Mouse (Mus musculus): Measurements from ENCODE around the gene Setd1b.
"Not testable (repeated sequence)": the region's sequence is repeated elsewhere in the genome, so short reads cannot be mapped to it uniquely, and the experiment has no call there.

The Setd1b gene

GRCm38 (mm10) chr5:123166437-123166836, 24.4 kb downstream of the Setd1b start:
- DNase-seq, result no peak

- DNase-seq, result no peak
Observed at GRCm38 (mm10) chr5:123167591-123167990, 25.6 kb downstream of the Setd1b start.

GRCm38 (mm10) chr5:123169284-123169683, 27.3 kb downstream of the Setd1b start, which contains the start of gene Psmd9:
TSS of gene Psmd9 (plus strand) at chr5:123169413.
- no peak for DNase-seq

GRCm38 (mm10) chr5:123170365-123170764, 28.4 kb downstream of the Setd1b start:
- DNase-seq, result no peak

GRCm38 (mm10) chr5:123171646-123172350, 29.8 kb downstream of the Setd1b start:
- peak; percentile 86 for DNase-seq

GRCm38 (mm10) chr5:123178792-123179191, 36.8 kb downstream of the Setd1b start:
- no peak for DNase-seq

- peak; percentile 32 for DNase-seq
Observed at GRCm38 (mm10) chr5:123180390-123180789, 38.4 kb downstream of the Setd1b start.

DNA sequence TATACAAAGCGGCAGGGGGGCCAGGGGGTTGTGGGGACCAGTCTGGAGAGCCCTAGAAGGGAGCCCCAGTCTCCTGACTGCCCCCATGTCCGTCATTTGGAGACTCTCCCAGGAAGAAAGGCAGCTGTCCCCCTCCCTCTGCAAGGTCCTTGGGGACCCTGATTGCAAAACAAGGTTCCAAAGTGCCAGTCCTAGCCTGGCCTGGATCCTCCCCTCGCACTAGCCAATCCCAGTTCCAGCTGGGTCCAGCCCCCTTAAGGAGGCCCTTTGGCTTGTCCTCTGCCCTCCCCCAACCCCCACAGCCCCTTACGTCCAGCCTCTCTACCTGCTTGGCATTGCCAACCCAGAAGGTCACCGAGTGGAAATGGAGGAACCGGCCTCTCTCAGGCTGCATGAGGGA, 39.5 kb downstream of the Setd1b start:
- DNase-seq, result peak; percentile 70

DNA sequence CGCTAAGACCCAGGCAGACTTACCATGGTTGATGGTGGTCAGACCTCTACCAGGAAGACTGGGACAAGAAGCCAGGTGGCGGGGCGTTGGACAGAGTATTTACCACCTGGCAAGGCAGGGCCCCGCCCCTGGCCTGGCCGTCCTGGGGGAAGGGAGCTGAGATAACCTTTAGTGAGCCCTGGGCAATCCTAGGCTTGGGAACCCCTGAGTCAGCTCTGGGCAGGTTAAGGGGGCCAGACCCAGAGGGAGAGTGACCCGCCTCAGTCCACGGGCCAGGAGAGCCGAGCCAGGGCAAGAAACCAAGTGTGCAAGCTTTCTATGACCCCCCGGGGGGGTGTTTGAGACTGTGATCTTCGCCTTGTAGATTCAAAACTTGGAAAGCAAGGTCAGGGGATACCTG, 40.7 kb downstream of the Setd1b start, which contains the start of gene Hpd:
Hpd (minus strand) TSS at position 77 of the 400 bp plus-strand sequence.
- peak; percentile 63 for DNase-seq

GRCm38 (mm10) chr5:123185966-123186365, 44.0 kb downstream of the Setd1b start:
- DNase-seq, result peak; percentile 67

GRCm38 (mm10) chr5:123187306-123187705, 45.3 kb downstream of the Setd1b start:
- DNase-seq, result no peak

- DNase-seq, result no peak
Observed at GRCm38 (mm10) chr5:123190912-123191311, 48.9 kb downstream of the Setd1b start.

- peak; percentile 31 for DNase-seq
Observed at GRCm38 (mm10) chr5:123191427-123191826, 49.4 kb downstream of the Setd1b start.

GRCm38 (mm10) chr5:123192606-123193150, 50.7 kb downstream of the Setd1b start:
- no peak for DNase-seq

- no peak for DNase-seq
Observed at GRCm38 (mm10) chr5:123193436-123193835, 51.4 kb downstream of the Setd1b start.

- DNase-seq, result no peak
Observed at GRCm38 (mm10) chr5:123194856-123195255, 52.9 kb downstream of the Setd1b start.

DNA sequence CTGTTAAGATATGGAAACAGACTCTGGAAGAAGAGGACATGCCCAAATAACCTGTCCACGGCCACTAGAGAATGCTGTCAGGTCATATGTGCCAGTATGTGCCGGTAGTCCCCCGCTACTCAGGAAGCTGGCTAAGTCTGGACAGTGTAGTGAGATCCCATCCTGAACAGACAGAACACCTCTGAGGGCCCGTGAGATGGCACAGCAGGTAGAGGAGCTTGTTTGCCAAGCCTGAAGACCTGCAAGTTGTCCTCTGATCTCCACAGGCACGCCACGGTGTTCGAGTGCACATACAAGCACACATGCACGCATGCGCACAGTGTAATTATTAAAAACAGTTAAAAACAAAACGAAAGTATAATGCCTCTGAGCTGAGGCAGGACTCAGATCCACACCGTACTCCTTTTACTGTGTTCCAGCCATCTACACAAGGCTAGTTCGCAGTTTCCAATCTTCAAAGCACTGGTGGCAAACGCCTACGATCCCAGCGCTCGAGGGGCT, 53.6 kb downstream of the Setd1b start:
- no peak for DNase-seq

DNA sequence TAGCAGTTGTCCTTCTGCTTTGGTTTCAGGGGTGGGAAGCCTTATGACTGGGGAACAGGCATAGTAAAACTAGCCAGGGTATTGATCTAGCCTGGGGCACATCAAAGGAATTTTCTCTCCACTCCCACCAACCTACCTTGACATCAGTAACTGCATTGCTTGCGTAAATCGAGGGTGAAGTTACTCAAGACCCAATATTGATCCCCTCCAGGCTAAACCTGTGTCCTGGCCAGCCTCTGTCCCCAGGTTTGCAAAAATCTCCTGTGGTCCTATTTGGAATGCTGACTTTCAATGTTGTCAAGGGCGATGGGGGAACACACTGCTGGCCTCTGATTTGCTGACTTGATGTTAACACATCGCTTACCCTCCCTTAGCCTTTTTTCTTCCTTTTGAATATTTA, 54.8 kb downstream of the Setd1b start:
- no peak for DNase-seq

DNA sequence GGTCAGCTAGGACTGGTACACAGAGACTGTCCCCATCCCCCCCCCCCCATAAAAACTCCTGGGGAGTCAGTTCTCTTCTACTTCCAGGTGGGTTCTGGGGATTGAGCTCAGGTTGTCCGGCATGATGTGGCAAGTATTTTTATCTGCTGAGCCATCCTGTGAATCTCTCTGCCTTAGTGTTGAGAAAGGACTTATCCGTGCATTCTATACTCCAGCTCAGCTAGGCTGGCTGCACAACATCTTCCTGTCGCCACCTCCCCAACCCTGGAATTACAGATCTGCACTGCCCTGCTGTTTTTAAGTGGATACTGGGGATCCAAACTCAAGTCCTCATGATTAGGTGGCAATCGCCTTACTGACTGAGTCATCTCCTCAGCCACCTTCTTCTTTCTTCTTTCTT, 56.5 kb downstream of the Setd1b start:
- DNase-seq, result no peak

GRCm38 (mm10) chr5:123200816-123201522, 59.0 kb downstream of the Setd1b start:
- DNase-seq, result not testable (repeated sequence)

- DNase-seq, result peak; percentile 57
Observed at GRCm38 (mm10) chr5:123201523-123201892, 59.5 kb downstream of the Setd1b start.

DNA sequence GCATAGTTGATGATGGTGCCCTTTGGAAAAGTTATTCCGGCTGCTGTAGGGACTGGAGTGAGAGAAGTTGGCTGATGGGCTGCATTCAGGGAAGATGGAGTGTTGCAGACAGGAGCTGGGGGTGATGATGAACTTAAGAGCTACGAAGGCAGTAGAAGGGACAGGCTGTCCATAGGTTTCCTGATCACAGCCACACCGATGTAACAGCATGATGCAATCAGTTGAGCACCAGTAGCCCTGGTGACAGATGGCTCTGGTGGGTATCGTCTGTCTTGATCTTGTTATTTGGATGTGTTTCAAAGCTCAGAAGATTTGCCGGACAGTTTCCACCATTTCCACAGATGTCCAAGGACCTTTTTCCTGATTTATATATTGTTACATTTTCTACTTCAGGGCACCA, 60.0 kb downstream of the Setd1b start:
- no peak for DNase-seq

DNA sequence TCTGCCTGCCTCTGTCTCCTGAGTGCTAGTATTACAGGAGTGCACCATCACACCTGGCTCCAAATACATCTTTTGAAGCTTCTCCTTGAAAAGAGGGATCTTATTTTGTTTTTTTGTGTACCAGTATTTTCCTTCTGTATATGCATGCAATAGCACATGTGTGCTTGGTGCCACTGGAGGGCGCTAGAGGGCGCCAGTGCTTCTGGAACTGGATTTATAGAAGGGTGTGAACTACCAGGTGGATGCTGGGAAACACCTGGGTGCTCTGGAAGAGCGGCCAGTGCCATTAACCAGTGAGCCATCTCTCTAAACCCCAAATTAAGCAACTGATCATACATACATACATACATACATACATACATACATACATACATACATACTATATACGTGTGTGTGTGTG, 60.8 kb downstream of the Setd1b start:
- DNase-seq, result not testable (repeated sequence)

DNA sequence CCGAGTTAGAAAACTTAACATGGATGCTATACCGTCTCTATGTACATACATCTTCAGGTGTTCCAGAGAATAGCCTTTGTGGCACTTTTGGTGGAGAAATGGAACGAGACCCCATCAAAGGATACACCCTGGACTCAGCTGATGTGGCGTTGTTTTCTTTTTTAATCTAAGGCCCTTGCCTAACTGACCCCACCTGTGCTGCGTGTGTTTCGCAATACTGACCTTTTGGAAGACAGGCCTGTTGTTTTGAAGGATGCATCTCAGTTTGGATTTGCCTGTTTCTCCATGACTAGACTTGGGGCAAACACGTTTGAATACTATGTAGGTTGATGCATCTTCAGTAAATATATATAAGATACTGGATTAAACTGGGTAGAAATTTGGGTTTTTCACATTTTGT, 61.6 kb downstream of the Setd1b start:
- not testable (repeated sequence) for DNase-seq

All from kidney, adult 18-20 months (tissue).